ENCODE assay signal across 11 mouse cellular contexts in genomic region chr5:134275556-134275955, GRCm38 (mm10). TPM values are rescaled to one million over a fixed set of nuclear protein-coding genes. Genes with fewer than 3 reads are reported as not detected.
DNase-seq lines count a peak whose midpoint lies in the region; ATAC-seq lines count a peak whose summit lies in the region.
"Had no signal": no experiment of that assay in that cellular context is flagged by ENCODE, and none has a peak within 500 bp of the region (broad histone marks: within the 10 kb centered on the region; RNA-seq: fewer than 3 reads in every experiment).

No protein-coding gene starts in this region.

- no peak for ATAC-seq in kidney, embryonic 16.5 days (ENCODE audit: low FRiP score, low TSS enrichment)
- ATAC-seq in CD4-positive, CD25-positive, alpha-beta regulatory T cell, adult 4 months: peak; percentile 72

- no peaks in the 10 kb centered on the region for H3K4me1 ChIP-seq in kidney, embryonic 16.5 days (ENCODE audit: insufficient read depth, low read length)
- H3K4me1 ChIP-seq in brown adipose tissue, adult 24 weeks (ENCODE audit: control insufficient read depth, insufficient read depth, insufficient read length, low read length): peaks cover 2% of the 10 kb centered on the region
- H3K4me1 ChIP-seq: midbrain, embryonic 10.5 days; neural tube, embryonic 13.5 days had no signal

- no peak overlapping the region for H3K27ac ChIP-seq in kidney, embryonic 16.5 days (ENCODE audit: low read length)
- 0 out of 2 replicates have a peak overlapping the region, but pooled peaks have one; percentile 19 for H3K27ac ChIP-seq in brown adipose tissue, adult 24 weeks (replicated peaks; ENCODE audit: low read depth, low read length)
- H3K27ac ChIP-seq: liver, embryonic 14.5 days; midbrain, embryonic 10.5 days; neural tube, embryonic 13.5 days had no signal

- no peak overlapping the region for H3K4me2 ChIP-seq in kidney, embryonic 16.5 days (replicated peaks; ENCODE audit: low read depth, low read length)
- H3K4me2 ChIP-seq: neural tube, embryonic 13.5 days had no signal

- H3K9ac ChIP-seq in kidney, embryonic 16.5 days (replicated peaks; ENCODE audit: low read length): no peak overlapping the region
- H3K9ac ChIP-seq: liver, embryonic 14.5 days; neural tube, embryonic 13.5 days had no signal

- no peak overlapping the region for H3K4me3 ChIP-seq in kidney, embryonic 16.5 days (ENCODE audit: low read length)
- no peak overlapping the region for H3K4me3 ChIP-seq in brown adipose tissue, adult 24 weeks (ENCODE audit: insufficient read depth, low read depth, low read length)
- H3K4me3 ChIP-seq: midbrain, embryonic 10.5 days; neural tube, embryonic 13.5 days had no signal

- peaks cover 84% of the 10 kb centered on the region for H3K36me3 ChIP-seq in kidney, embryonic 16.5 days (ENCODE audit: insufficient read depth, low read length)
- peaks cover 9% of the 10 kb centered on the region for H3K36me3 ChIP-seq in splenic B cell, adult 2 months (ENCODE audit: control insufficient read depth, insufficient read depth, low read length, poor library complexity, severe bottlenecking)

- 84% methylated on average over 10 of the region's 10 CpGs for WGBS in kidney, embryonic 16.5 days

- no peaks in the 10 kb centered on the region for H3K27me3 ChIP-seq in kidney, embryonic 16.5 days (ENCODE audit: insufficient read depth, low read length)
- H3K27me3 ChIP-seq in splenic B cell, adult 2 months (ENCODE audit: control insufficient read depth, insufficient read depth, low read length, poor library complexity, severe bottlenecking): no peaks in the 10 kb centered on the region
- H3K27me3 ChIP-seq: neural tube, embryonic 13.5 days had no signal

- no peaks in the 10 kb centered on the region for H3K9me3 ChIP-seq in kidney, embryonic 16.5 days (ENCODE audit: low read length)
- H3K9me3 ChIP-seq: midbrain, embryonic 10.5 days; neural tube, embryonic 13.5 days had no signal

- DNase-seq in kidney, adult 11 months: peak; percentile 38
- DNase-seq in splenic B cell, adult 2 months (ENCODE audit: low read depth, low spot score): peak; percentile 9
- DNase-seq in cerebellum, postnatal 10 days: no peak
- no peak for DNase-seq in frontal cortex, postnatal 25 days (ENCODE audit: low spot score in 2 of 2)
- DNase-seq: cerebellum, postnatal 36 days had no signal

RNA-seq across cellular contexts. Expression of gene Gtf2i, which starts 39.0 kb away (rescaled TPM):
- 179 and 192 TPM in 2 replicates for polyA plus RNA-seq in kidney, embryonic 16.5 days (2015; fragmentation: Nextera tagmentation; extraction: Ambion mirVana)
- 100 to 1,000 TPM in 1 of 2 experiments, 10 to 100 TPM in 1; 96.3 to 125 TPM for polyA plus RNA-seq in CD4-positive, CD25-positive, alpha-beta regulatory T cell, adult 4 months (2017; shearing (Covaris generic))
- polyA plus RNA-seq in brown adipose tissue, adult 24 weeks (2012; ENCODE audit: insufficient read depth, insufficient read length, missing spikeins): 55.8 and 75.9 TPM in 2 replicates

RNA-seq across cellular contexts. Expression of gene Ncf1, which starts 46.1 kb away (rescaled TPM):
- polyA plus RNA-seq in kidney, embryonic 16.5 days (2015; fragmentation: Nextera tagmentation; extraction: Ambion mirVana): 2.5 and 4.2 TPM in 2 replicates
- polyA plus RNA-seq in CD4-positive, CD25-positive, alpha-beta regulatory T cell, adult 4 months (2017; shearing (Covaris generic)): 10 to 100 TPM in 1 of 2 experiments, 1 to 10 TPM in 1; 8.8 to 15.8 TPM
- 1.9 and 3.1 TPM in 2 replicates for polyA plus RNA-seq in brown adipose tissue, adult 24 weeks (2012; ENCODE audit: insufficient read depth, insufficient read length, missing spikeins)

Comparison
In these comparisons a context has a peak if more than half of its experiments do, and no peak if none do; other contexts are left out.
1. DNase-seq: peak in kidney, adult 11 months (single experiment) and splenic B cell, adult 2 months (single experiment); none in cerebellum, postnatal 10 days (0 of 2) and frontal cortex, postnatal 25 days (0 of 2).